Mouse (Mus musculus) lung, postnatal 0 days (tissue): Measurements from ENCODE around the gene 5730522E02Rik. TPM values are rescaled to one million over a fixed set of nuclear protein-coding genes. Genes with fewer than 3 reads are reported as not detected.

Source experiments
- ATAC-seq: fragments of 200-750 bp; cut with Nextera tagmentation; 2 replicates; pipeline ENCODE4 v1.8.0; 2017; ENCODE audit warnings: moderate library complexity
- DNase-seq: peaks from one replicate; pipeline ENCODE4 v3.0.0-alpha.2; 2016; ENCODE audit warnings: low spot score
- H3K27ac ChIP-seq: fragments of 300-500 bp; sonication (generic); 2 replicates; pipeline ENCODE4 v1.5.1; 2014; ENCODE audit warnings: antibody characterized with exemption, mild to moderate bottlenecking, low read length, mixed read lengths
- H3K27me3 ChIP-seq: fragments of 300-500 bp; sonication (generic); replicated peaks from 2 replicates; pipeline ENCODE4 v1.6.1; 2014; ENCODE audit warnings: low read length, mixed read lengths; ENCODE audit not compliant: insufficient read depth
- H3K36me3 ChIP-seq: fragments of 300-500 bp; sonication (generic); 2 replicates; pipeline ENCODE4 v1.6.1; 2014; ENCODE audit warnings: low read length, mixed read lengths; ENCODE audit not compliant: insufficient read depth
- H3K4me1 ChIP-seq: fragments of 300-500 bp; sonication (generic); 2 replicates; pipeline ENCODE4 v1.6.1; 2014; ENCODE audit warnings: antibody characterized with exemption, low read depth, low read length, mixed read lengths; ENCODE audit not compliant: insufficient read depth
- H3K4me2 ChIP-seq: fragments of 300-500 bp; sonication (generic); replicated peaks from 2 replicates; pipeline ENCODE4 v1.6.1; 2014; ENCODE audit warnings: low read depth, mild to moderate bottlenecking, low read length, moderate library complexity, mixed read lengths
- H3K4me3 ChIP-seq: fragments of 300-500 bp; sonication (generic); 2 replicates; pipeline ENCODE4 v1.5.1; 2014; ENCODE audit warnings: low read depth, low read length
- H3K9ac ChIP-seq: fragments of 300-500 bp; sonication (generic); replicated peaks from 2 replicates; pipeline ENCODE4 v1.6.1; 2014; ENCODE audit warnings: low read depth, mild to moderate bottlenecking
- H3K9me3 ChIP-seq: fragments of 300-500 bp; sonication (generic); 2 replicates; pipeline ENCODE4 v1.6.1; 2016; ENCODE audit warnings: low read length, mixed read lengths
- CTCF ChIP-seq: IDR thresholded peaks from 2 replicates; pipeline ENCODE4 v1.5.1; 2016; ENCODE audit warnings: antibody characterized with exemption, mild to moderate bottlenecking
- EP300 ChIP-seq: IDR thresholded peaks from 2 replicates; pipeline ENCODE4 v1.6.1; 2016; ENCODE audit warnings: antibody characterized with exemption, mild to moderate bottlenecking, control low read depth
- WGBS: fragments of 180-500 bp; shearing (Covaris S2); extraction: QIAGEN DNeasy Blood & Tissue Kit; methylation state at CpG from one replicate; pipeline ENCODE4 v1.1.7; 2014; 5-methylcytosine and 5-hydroxymethylcytosine counted together
- polyA plus RNA-seq: library from polyadenylated mRNA; unstranded; fragments of >200 nt; fragmentation: Nextera tagmentation; extraction: Ambion mirVana; gene quantifications from 2 replicates; pipeline ENCODE4 v1.2.1, GENCODE M21; 2015

5730522E02Rik gene
- polyA plus RNA-seq, 1 experiment from 2014 or later = 0.42 TPM

DNA sequence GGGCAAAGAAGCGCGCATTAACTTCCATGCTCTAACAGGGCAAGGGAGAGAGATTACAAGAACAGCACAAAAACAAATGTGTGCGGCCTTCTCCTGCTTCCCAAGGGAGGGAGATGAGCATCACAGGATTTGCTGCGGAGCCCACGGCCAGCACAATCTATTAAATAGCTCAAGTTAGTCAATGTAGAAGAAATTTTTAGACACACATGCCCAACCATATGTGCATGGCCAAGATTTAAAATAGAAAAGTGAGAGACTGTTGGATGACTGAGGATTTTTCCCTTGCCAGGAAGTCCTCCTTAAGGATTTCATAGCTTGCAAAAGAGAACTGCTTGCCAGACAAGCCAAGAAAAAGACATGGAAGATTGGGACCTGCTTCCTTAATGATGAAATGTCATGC lies 473.3 kb downstream of the 5730522E02Rik start:
- DNase-seq (no peak), ATAC-seq (no peak)
- Histone ChIP-seq H3K4me2 (no peak overlapping the region), H3K4me3 (no peak overlapping the region), H3K9me3 (no peaks in the 10 kb centered on the region), H3K27ac (no peak overlapping the region), H3K36me3 (no peaks in the 10 kb centered on the region), H3K9ac (no peak overlapping the region), H3K27me3 (no peaks in the 10 kb centered on the region), H3K4me1 (no peaks in the 10 kb centered on the region)
- TF ChIP-seq EP300 (no peak), CTCF (no peak)
- 87% methylated on average over 5 of the region's 5 CpGs for WGBS

DNA sequence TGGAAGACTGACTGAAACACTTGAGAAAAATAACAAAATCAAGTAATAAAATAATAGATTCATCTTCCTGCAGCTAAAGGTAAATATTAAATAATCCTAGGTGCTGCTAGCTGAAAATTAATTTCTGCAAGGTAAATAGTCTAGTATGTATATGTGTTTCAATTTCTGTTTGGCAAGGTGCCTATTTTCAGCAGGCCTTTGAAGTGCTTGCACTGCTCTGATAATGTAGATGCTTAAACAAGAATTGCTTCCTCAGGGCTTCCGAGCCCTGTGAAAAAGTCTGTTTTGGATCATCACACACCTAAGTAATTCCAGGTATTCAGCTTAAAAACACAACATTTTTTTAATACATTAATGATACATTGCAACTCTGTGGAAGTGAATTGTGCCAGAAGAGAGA lies 481.1 kb downstream of the 5730522E02Rik start:
- no peaks in the 10 kb centered on the region for H3K27me3 ChIP-seq
- ATAC-seq (no peak), DNase-seq (no peak)
- H3K27ac ChIP-seq = no peak overlapping the region
- no peak overlapping the region for H3K4me2 ChIP-seq
- 35% methylated on average over 1 of the region's 1 CpGs for WGBS
- H3K9me3 ChIP-seq = no peaks in the 10 kb centered on the region
- H3K36me3 ChIP-seq = no peaks in the 10 kb centered on the region
- H3K4me1 ChIP-seq = no peaks in the 10 kb centered on the region
- no peak overlapping the region for H3K4me3 ChIP-seq
- no peak overlapping the region for H3K9ac ChIP-seq
- TF ChIP-seq CTCF (no peak), EP300 (no peak)

DNA sequence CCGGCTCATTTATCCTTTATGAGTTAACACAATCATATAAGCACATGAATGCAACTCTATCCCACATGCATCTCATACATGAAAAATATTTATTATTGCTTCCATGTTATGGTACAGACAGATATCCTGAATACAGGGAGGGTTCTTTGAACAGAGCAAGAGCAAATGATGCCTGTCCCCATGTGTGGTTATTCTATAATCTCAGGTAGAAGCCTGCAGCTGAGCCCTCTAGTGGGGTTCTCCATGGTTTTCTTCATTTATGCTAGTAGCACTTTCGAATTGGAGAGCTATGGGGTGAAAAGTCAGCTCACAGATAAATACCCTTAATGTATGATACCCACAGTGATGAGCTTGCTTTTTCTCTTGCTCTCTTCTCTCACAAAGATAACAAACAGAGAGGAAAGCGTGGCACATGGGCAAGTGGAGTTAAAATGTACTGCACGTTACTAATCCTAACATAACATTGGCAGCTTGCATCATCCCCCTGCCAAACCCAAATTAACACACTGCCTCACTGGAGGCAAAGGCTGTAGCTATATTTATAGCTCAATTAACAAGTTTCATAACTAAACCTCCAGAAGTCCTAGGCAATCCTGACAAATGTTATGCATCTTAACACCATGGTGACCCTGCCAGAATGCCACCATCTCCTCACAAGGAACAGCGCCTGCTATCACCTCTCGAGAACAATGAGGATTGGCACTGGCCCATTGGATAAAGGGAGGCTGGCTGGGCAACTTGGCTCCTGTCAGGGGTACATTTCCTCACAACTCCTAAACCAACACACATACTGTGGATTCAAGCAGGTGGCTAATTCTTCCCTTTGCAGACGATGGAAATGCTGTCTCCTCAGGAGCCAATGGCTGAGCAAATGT lies 494.9 kb downstream of the 5730522E02Rik start:
- H3K4me2 ChIP-seq = no peak overlapping the region
- no peak overlapping the region for H3K27ac ChIP-seq
- H3K9ac ChIP-seq = no peak overlapping the region
- WGBS = 68% methylated on average over 7 of the region's 7 CpGs
- TF ChIP-seq EP300 (no peak), CTCF (no peak)
- no peaks in the 10 kb centered on the region for H3K36me3 ChIP-seq
- ATAC-seq (no peak), DNase-seq (no peak)
- no peak overlapping the region for H3K4me3 ChIP-seq
- H3K4me1 ChIP-seq = no peaks in the 10 kb centered on the region
- H3K27me3 ChIP-seq = no peaks in the 10 kb centered on the region
- no peaks in the 10 kb centered on the region for H3K9me3 ChIP-seq

DNA sequence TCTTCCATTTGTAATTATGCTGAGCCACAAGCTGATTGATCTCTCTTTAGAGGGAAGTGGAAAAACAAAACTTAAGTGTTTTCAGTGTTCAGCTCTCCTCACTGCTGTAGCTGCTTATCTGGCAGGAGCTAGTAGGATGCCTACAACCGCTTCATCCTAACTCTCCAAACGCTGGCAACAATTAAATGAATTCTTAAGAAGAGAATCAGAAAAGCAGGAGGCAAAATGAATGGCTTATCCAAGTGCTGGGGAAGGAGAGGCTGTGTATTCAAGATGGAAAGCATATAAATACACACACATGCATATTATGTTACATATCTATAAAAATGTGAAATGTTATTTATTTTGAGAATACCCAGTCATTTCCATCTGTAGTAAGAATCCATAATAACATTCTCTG lies 500.0 kb downstream of the 5730522E02Rik start:
- H3K4me1 ChIP-seq = no peaks in the 10 kb centered on the region
- no peak for ATAC-seq
- no peak overlapping the region for H3K4me3 ChIP-seq
- H3K27me3 ChIP-seq = no peaks in the 10 kb centered on the region
- H3K36me3 ChIP-seq = no peaks in the 10 kb centered on the region
- WGBS = 35% methylated on average over 2 of the region's 2 CpGs
- H3K9ac ChIP-seq = no peak overlapping the region
- no peak for TF ChIP-seq EP300
- TF ChIP-seq CTCF = no peak
- no peak overlapping the region for H3K4me2 ChIP-seq
- no peak for DNase-seq
- no peaks in the 10 kb centered on the region for H3K9me3 ChIP-seq
- no peak overlapping the region for H3K27ac ChIP-seq

DNA sequence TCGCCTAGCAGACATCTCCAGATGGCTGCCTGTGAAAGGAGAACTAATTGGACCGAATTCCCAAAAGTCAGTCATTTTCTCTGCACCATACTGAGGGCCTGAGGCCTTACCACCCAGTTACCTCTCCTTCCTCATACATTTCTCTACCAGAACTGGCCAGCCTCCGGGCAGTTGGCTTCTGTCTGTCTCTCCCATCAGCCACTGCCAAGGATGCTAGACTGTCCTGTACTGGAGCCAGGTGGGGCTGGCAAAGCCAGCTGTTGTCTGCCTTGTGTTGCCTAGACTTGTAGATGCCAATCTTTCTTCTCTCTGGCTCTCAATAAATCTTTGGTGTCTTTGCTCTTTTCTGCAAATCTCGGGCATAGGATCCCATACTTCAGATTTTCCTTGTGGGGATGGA lies 500.7 kb downstream of the 5730522E02Rik start:
- TF ChIP-seq CTCF (no peak), EP300 (no peak)
- WGBS = 66% methylated on average over 4 of the region's 4 CpGs
- Histone ChIP-seq H3K27ac (no peak overlapping the region), H3K27me3 (no peaks in the 10 kb centered on the region), H3K9me3 (no peaks in the 10 kb centered on the region), H3K36me3 (no peaks in the 10 kb centered on the region), H3K4me2 (no peak overlapping the region), H3K9ac (no peak overlapping the region), H3K4me3 (no peak overlapping the region), H3K4me1 (no peaks in the 10 kb centered on the region)
- no peak for ATAC-seq
- DNase-seq = no peak

DNA sequence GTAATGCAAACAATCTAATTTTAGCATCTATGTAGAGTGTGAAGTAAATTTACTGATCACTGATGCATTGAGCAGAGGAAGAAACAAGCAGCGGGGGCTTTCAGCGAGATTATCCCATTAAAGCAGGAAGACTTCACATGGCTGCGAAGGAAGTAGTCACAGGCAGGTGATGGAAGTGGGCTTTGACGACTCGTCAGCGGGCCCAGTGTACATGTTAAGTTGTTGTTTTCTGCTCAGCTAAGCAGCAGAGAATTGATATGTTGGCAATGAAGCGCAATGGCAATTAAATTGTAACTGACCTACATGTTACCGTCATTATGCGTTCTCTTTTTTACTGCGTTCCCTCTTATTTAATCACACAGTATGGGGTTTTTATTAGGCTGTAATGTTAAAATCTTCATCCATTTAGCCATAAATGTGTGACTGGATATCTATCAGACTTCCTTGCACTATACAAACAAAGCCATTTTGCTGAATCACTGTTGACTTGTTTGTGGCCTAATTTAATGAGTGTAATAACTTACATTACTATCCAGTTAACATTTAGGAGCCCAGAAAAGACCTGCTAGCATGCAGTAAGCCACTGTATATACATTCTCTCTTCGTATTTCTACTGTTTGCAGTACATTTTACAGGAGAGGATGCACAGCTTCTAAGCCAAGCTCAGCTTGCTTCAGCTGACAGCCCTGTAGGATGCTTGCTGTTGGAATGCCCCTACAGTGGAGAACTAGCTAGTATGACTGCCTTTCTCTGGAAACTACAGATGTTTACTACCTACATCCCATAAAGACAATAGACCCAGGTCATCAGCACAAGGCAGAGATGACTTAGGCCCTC lies 506.0 kb downstream of the 5730522E02Rik start:
- H3K27ac ChIP-seq = no peak overlapping the region
- TF ChIP-seq CTCF (no peak), EP300 (no peak)
- no peaks in the 10 kb centered on the region for H3K27me3 ChIP-seq
- H3K9ac ChIP-seq = no peak overlapping the region
- no peak overlapping the region for H3K4me2 ChIP-seq
- WGBS = 73% methylated on average over 11 of the region's 11 CpGs
- no peaks in the 10 kb centered on the region for H3K4me1 ChIP-seq
- no peak overlapping the region for H3K4me3 ChIP-seq
- H3K36me3 ChIP-seq = no peaks in the 10 kb centered on the region
- ATAC-seq (no peak), DNase-seq (no peak)
- H3K9me3 ChIP-seq = no peaks in the 10 kb centered on the region
